15 mouse cellular contexts compared by ENCODE assay signal in genomic region chr13:82508176-82508575, GRCm38 (mm10).
DNase-seq lines count a peak whose midpoint lies in the region; ATAC-seq and TF ChIP-seq lines count a peak whose summit lies in the region.
"Had no signal": no experiment of that assay in that cellular context is flagged by ENCODE, and none has a peak within 500 bp of the region (broad histone marks: within the 10 kb centered on the region; RNA-seq: fewer than 3 reads in every experiment).

No protein-coding gene starts in this region.

- intact Hi-C loops in left cerebral cortex, adult 2 months (cut with DNase I): loop anchor here (1.0 to 5.0 kb wide), 2 partner anchors 192 to 399 kb away; no protein-coding TSS in a partner anchor

- peak; percentile 15 for DNase-seq in layer of hippocampus, adult 11-12 months (ENCODE audit: low spot score)
- DNase-seq in layer of hippocampus, postnatal 25 days (ENCODE audit: extremely low spot score in 1 of 2, low spot score in 1 of 2): no peak
- peak; percentile 54 to 61 for DNase-seq in right cerebral cortex, adult 2 months (ENCODE audit: low spot score in 2 of 2)
- no peak for DNase-seq in right cerebral cortex, postnatal 4 days
- DNase-seq in left cerebral cortex, adult 2 months (ENCODE audit: extremely low spot score in 1 of 2, low spot score in 2 of 2): peak in 1 of 2 experiments; percentile 29
- no peak for DNase-seq in spleen, postnatal 4 days (ENCODE audit: low spot score in 2 of 2)
- no peak for DNase-seq in cerebellum, adult 11 months
- DNase-seq: heart, adult 2 months; heart, postnatal 14 days; kidney, postnatal 4 days; thymus, postnatal 4 days had no signal

- H3K4me3 ChIP-seq in left cerebral cortex, adult 2 months: no peak overlapping the region
- no peak overlapping the region for H3K4me3 ChIP-seq in kidney, embryonic 14.5 days (ENCODE audit: low read length)
- H3K4me3 ChIP-seq: heart, adult 2 months; intestine, embryonic 15.5 days had no signal

- peak overlapping the region; percentile 54 for H3K27ac ChIP-seq in left cerebral cortex, adult 2 months
- H3K27ac ChIP-seq in kidney, embryonic 14.5 days (ENCODE audit: low read depth, low read length): no peak overlapping the region
- H3K27ac ChIP-seq: heart, adult 2 months; intestine, embryonic 15.5 days; liver, embryonic 14.5 days; macrophage had no signal

- WGBS in kidney, embryonic 14.5 days: 90% methylated on average over 2 of the region's 2 CpGs

- no peaks in the 10 kb centered on the region for H3K36me3 ChIP-seq in kidney, embryonic 14.5 days (ENCODE audit: control insufficient read depth, insufficient read depth, low read length)
- H3K36me3 ChIP-seq: intestine, embryonic 15.5 days had no signal

- H3K4me1 ChIP-seq in kidney, embryonic 14.5 days (ENCODE audit: control insufficient read depth, insufficient read depth, low read length): no peaks in the 10 kb centered on the region
- H3K4me1 ChIP-seq: intestine, embryonic 15.5 days had no signal

- no peak overlapping the region for H3K9ac ChIP-seq in kidney, embryonic 14.5 days (ENCODE audit: low read depth, low read length)
- H3K9ac ChIP-seq: intestine, embryonic 15.5 days; liver, embryonic 14.5 days had no signal

- H3K9me3 ChIP-seq in kidney, embryonic 14.5 days (ENCODE audit: control insufficient read depth, low read length): no peaks in the 10 kb centered on the region
- H3K9me3 ChIP-seq: intestine, embryonic 15.5 days had no signal

- ATAC-seq in kidney, embryonic 14.5 days (ENCODE audit: low FRiP score, low TSS enrichment): no peak
- ATAC-seq: intestine, embryonic 15.5 days had no signal

- H3K4me2 ChIP-seq in kidney, embryonic 14.5 days (replicated peaks; ENCODE audit: low read depth, low read length): no peak overlapping the region
- H3K4me2 ChIP-seq: intestine, embryonic 15.5 days had no signal

- no peaks in the 10 kb centered on the region for H3K27me3 ChIP-seq in kidney, embryonic 14.5 days (ENCODE audit: control insufficient read depth, insufficient read depth, low read length)
- H3K27me3 ChIP-seq: intestine, embryonic 15.5 days had no signal

- TF ChIP-seq CTCF in left cerebral cortex, adult 2 months (IDR thresholded peaks at IDR 0.05): no peak

Comparison
In these comparisons a context has a peak if more than half of its experiments do, and no peak if none do; other contexts are left out.
1. DNase-seq: peak in layer of hippocampus, adult 11-12 months (single experiment) and right cerebral cortex, adult 2 months (2 of 2); none in layer of hippocampus, postnatal 25 days (0 of 2), right cerebral cortex, postnatal 4 days (single experiment), spleen, postnatal 4 days (0 of 2) and cerebellum, adult 11 months (single experiment).